Mouse (Mus musculus): ENCODE results near the gene Lsm4. TPM values are rescaled to one million over a fixed set of nuclear protein-coding genes. Genes with fewer than 3 reads are reported as not detected.

The Lsm4 gene
- total and polyA plus RNA-seq, 3 experiments: 143 to 240 (median 168) TPM

- DNase-seq (ENCODE audit: extremely low read depth): no peak
- Histone ChIP-seq H3K4me3 (replicated peaks in 1 of 3; ENCODE audit: low read depth in 2 of 3, low read length in 2 of 3, poor library complexity in 1 of 3) (no peak overlapping the region), H3K4me1 (ENCODE audit: control insufficient read depth in 1 of 2, insufficient read depth in 2 of 2) (peaks cover 8 to 26% of the 10 kb centered on the region in 2 experiments), H3K79me2 (replicated peaks; ENCODE audit: control insufficient read depth, extremely low read depth, insufficient read depth, poor library complexity, severe bottlenecking) (peaks cover 23% of the 10 kb centered on the region), H3K36me3 (replicated peaks in 1 of 2; ENCODE audit: control insufficient read depth in 1 of 2, insufficient read depth in 1 of 2, low read length in 1 of 2) (peaks cover 0 to 33% of the 10 kb centered on the region in 2 experiments), H3K4me2 (ENCODE audit: insufficient read depth, low read depth, poor library complexity, severe bottlenecking) (no peak overlapping the region), H3K27me3 (replicated peaks) (no peaks in the 10 kb centered on the region), H3K9ac (ENCODE audit: insufficient read depth, low read depth) (no peak overlapping the region), H3K9me3 (replicated peaks; ENCODE audit: low read length) (no peaks in the 10 kb centered on the region), H3K27ac (ENCODE audit: insufficient read depth, low read depth) (no peak overlapping the region)
- dilution Hi-C loops (cut with MboI; ENCODE audit: extremely low pct_ligation_motif_present, extremely low pct_unique_long_range_greater_than_20kb, low sequenced_read_pairs): no loop called here
- in situ Hi-C loops (cut with MboI; ENCODE audit: low pct_ligation_motif_present, low pct_unique_long_range_greater_than_20kb, low sequenced_read_pairs): no loop called here
- no peak for TF ChIP-seq GABPA (IDR thresholded peaks at IDR 0.05; ENCODE audit: insufficient replicate concordance, low read depth, low read length)
- TF ChIP-seq POLR2AphosphoS2 (IDR thresholded peaks at IDR 0.05; ENCODE audit: low read depth, low read length): no peak
- no peak for TF ChIP-seq SMC3 (IDR thresholded peaks at IDR 0.05; ENCODE audit: low read depth, low read length)
- TF ChIP-seq UBTF (IDR thresholded peaks at IDR 0.05; ENCODE audit: low read depth, low read length): no peak
- TF ChIP-seq ZKSCAN1 (IDR thresholded peaks at IDR 0.05; ENCODE audit: borderline replicate concordance, low read depth, low read length): no peak
- TF ChIP-seq MEF2A (IDR thresholded peaks at IDR 0.05; ENCODE audit: borderline replicate concordance, low read depth, low read length): no peak
- no peak for TF ChIP-seq POLR2A (IDR thresholded peaks at IDR 0.05; ENCODE audit: low read depth, low read length)
- TF ChIP-seq RAD21 (IDR thresholded peaks at IDR 0.05; ENCODE audit: low read depth, low read length): no peak
- no peak for TF ChIP-seq TBP (conservative IDR thresholded peaks at IDR 0.05; ENCODE audit: low read depth, low read length)
- TF ChIP-seq MYC (IDR thresholded peaks at IDR 0.05; ENCODE audit: low read depth, low read length): no peak
- TF ChIP-seq ZNF384 (IDR thresholded peaks at IDR 0.05; ENCODE audit: low read depth, low read length): no peak
- no peak for TF ChIP-seq MAFK (IDR thresholded peaks at IDR 0.05; ENCODE audit: insufficient replicate concordance, low read length)
- TF ChIP-seq ZC3H11A (IDR thresholded peaks at IDR 0.05; ENCODE audit: low read depth, low read length): no peak
- TF ChIP-seq IRF4 (IDR thresholded peaks at IDR 0.05; ENCODE audit: low read depth, low read length): no peak
Measured at GRCm38 (mm10) chr8:70702842-70703182, 29.8 kb downstream of the Lsm4 start.

- Histone ChIP-seq H3K9ac (ENCODE audit: insufficient read depth, low read depth) (no peak within 1 kb of the TSS), H3K36me3 (replicated peaks in 1 of 2; ENCODE audit: control insufficient read depth in 1 of 2, insufficient read depth in 1 of 2, low read length in 1 of 2) (peaks cover 0 to 36% of the 10 kb centered on the region in 2 experiments), H3K27me3 (replicated peaks) (no peaks in the 10 kb centered on the region), H3K9me3 (replicated peaks; ENCODE audit: low read length) (no peaks in the 10 kb centered on the region), H3K79me2 (replicated peaks; ENCODE audit: control insufficient read depth, extremely low read depth, insufficient read depth, poor library complexity, severe bottlenecking) (peaks cover 23% of the 10 kb centered on the region), H3K4me1 (ENCODE audit: control insufficient read depth in 1 of 2, insufficient read depth in 2 of 2) (peaks cover 8 to 25% of the 10 kb centered on the region in 2 experiments), H3K27ac (ENCODE audit: insufficient read depth, low read depth) (no peak within 1 kb of the TSS), H3K4me2 (ENCODE audit: insufficient read depth, low read depth, poor library complexity, severe bottlenecking) (no peak within 1 kb of the TSS), H3K4me3 (replicated peaks in 1 of 3; ENCODE audit: low read depth in 2 of 3, low read length in 2 of 3, poor library complexity in 1 of 3) (no peak within 1 kb of the TSS)
- in situ Hi-C loops (cut with MboI; ENCODE audit: low pct_ligation_motif_present, low pct_unique_long_range_greater_than_20kb, low sequenced_read_pairs) (no loop called here), dilution Hi-C loops (cut with MboI; ENCODE audit: extremely low pct_ligation_motif_present, extremely low pct_unique_long_range_greater_than_20kb, low sequenced_read_pairs) (no loop called here)
- TF ChIP-seq GABPA (IDR thresholded peaks at IDR 0.05; ENCODE audit: insufficient replicate concordance, low read depth, low read length) (no peak), JUND (conservative IDR thresholded peaks at IDR 0.05; ENCODE audit: low read depth, low read length) (no peak), EP300 (IDR thresholded peaks at IDR 0.05; ENCODE audit: low read length) (no peak), BHLHE40 (IDR thresholded peaks at IDR 0.05; ENCODE audit: low read depth, low read length) (no peak), E2F4 (IDR thresholded peaks at IDR 0.05; ENCODE audit: insufficient replicate concordance, low read depth, low read length) (no peak), MEF2A (IDR thresholded peaks at IDR 0.05; ENCODE audit: borderline replicate concordance, low read depth, low read length) (no peak), USF1 (IDR thresholded peaks at IDR 0.05; ENCODE audit: low read depth, low read length) (no peak), MAZ (IDR thresholded peaks at IDR 0.05; ENCODE audit: low read depth, low read length) (no peak), IRF4 (IDR thresholded peaks at IDR 0.05; ENCODE audit: low read depth, low read length) (no peak), MYC (IDR thresholded peaks at IDR 0.05; ENCODE audit: low read depth, low read length) (no peak), MAX (IDR thresholded peaks at IDR 0.05; ENCODE audit: low read length) (no peak), SIN3A (IDR thresholded peaks at IDR 0.05; ENCODE audit: low read length) (no peak), POLR2AphosphoS2 (IDR thresholded peaks at IDR 0.05; ENCODE audit: low read depth, low read length) (no peak), KAT2A (IDR thresholded peaks at IDR 0.05; ENCODE audit: insufficient replicate concordance, low read length) (no peak), USF2 (conservative IDR thresholded peaks at IDR 0.05; ENCODE audit: low read depth, low read length) (no peak), MAFK (IDR thresholded peaks at IDR 0.05; ENCODE audit: insufficient replicate concordance, low read length) (no peak), NELFE (IDR thresholded peaks at IDR 0.05; ENCODE audit: low read depth, low read length) (no peak), NRF1 (IDR thresholded peaks at IDR 0.05; ENCODE audit: low read depth, low read length) (no peak)
- no peak for DNase-seq (ENCODE audit: extremely low read depth)
Measured at GRCm38 (mm10) chr8:70703287-70703686, 30.2 kb downstream of the Lsm4 start, which contains the start of gene Iqcn. TSS of gene Iqcn (plus strand) at chr8:70703457.
